Mouse (Mus musculus) kidney, adult 8-10 months (tissue): ENCODE data around the gene Gm47969.
"Not testable (repeated sequence)": the region's sequence is repeated elsewhere in the genome, so short reads cannot be mapped to it uniquely, and the experiment has no call there.

Source experiments
- DNase-seq, 2 experiments: peaks; one replicate each; pipeline ENCODE4 v3.0.0; 2022

Gm47969 gene

DNA sequence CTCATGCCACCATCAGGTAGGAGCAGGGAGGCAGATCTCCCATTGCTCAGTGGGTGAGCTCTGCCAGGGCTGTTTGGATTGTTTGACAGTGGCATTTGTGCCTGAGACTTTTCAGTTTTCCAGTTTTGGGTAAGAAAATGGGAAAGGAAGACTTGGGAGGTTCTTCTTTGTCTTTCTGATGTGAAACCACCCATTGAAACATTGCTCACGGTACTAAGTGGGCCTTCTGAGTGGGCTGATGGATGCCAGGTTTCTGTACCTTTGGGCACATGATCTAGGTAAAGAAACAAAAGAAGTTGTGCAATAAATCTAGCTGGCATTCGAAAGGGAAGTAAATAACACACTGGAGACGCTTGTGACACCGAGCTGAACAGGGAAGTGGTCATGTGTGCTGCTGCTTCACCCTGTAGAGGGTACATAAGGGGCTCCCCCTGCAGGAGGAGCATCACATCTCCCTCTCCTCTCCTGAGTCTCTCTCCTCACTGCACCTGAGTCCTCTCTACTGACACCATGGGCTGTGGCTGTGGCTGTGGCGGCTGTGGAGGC is at the start of gene Gm47969:
Gm47969 (plus strand) TSS at position 51 of the 546 bp plus-strand sequence.
- DNase-seq = no peak

DNA sequence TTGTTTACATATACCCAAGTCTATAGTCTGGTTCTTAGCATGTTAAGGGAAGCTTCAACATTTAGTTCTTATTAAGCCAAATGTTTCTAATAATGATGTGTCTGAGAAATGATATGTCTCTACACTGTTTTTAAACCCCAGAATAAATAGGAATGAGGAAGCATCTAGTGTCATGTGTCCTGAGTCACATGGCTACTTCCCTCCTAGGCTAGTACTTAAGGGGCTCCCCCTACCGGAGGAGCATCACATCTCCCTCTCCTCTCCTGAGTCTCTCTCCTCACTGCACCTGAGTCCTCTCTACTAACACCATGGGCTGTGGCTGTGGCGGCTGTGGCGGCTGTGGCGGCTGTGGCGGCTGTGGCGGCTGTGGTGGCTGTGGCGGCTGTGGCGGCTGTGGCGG is 44.4 kb upstream of the Gm47969 start, which contains the start of gene Gm47959:
Gm47959 (plus strand) TSS at position 243 of the 400 bp plus-strand sequence.
- DNase-seq = not testable (repeated sequence)

DNA sequence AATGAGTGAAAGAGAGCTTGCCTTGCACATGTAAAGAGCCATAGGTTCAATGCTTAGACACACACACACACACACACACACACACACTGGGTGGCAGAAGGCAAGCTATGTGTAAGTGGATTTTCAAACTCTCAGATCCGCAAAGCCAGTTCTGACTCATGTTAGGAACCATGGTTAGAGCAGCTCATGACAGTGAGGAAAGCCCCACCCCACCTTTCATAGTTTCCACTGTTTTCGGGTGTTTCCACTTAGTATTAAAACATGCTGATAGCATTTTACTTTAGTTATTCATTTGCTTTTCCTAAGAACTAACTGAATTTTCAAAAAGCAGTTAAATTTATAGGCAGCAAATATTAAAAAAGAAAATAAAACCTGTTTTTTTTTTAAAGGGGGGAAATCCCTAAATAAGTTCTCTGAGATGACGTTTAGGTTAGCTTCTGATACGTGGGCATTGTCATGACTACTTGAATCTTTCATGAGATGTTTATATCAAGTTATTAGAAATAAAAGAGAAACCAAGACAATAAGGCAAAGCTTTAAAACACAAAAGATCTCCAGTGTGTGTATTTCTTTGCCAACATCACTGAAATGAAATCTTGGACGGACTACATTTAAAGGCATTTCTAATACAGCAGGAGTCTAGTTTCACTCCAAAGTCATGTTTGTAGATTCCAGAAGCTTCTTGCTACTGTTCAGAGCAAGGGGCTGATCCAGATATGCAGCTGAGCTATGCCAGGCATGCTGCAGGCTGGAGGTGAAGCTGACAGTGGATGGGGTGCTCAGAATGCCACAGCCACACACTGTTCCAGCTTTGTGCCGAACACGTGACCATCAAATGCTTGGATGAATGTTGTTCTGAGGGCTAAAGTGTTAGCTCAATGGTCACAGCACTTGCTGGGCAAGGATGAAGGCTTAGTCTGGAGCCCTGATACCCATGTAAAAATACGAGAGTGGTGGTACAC is 38.2 kb upstream of the Gm47969 start:
- DNase-seq = no peak

DNA sequence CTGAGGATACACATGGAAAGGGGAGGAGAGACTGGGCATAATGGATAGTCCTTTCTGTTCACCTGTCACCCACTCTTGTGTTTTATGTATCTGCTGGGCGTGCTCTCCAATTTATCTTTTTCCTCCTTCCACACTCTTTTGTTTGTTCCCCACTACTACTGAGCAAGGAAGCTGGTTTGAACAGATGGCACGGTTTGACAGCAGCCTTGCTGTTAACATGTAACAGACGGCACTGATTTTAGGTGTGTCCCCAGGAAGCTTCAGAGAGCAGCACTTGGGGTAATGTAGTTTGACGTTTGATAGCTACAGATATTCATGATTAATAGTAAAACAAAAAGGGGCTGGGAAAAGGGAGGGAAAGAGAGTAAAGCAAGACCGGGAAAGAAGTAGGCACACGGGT is 37.3 kb upstream of the Gm47969 start:
- DNase-seq = no peak

DNA sequence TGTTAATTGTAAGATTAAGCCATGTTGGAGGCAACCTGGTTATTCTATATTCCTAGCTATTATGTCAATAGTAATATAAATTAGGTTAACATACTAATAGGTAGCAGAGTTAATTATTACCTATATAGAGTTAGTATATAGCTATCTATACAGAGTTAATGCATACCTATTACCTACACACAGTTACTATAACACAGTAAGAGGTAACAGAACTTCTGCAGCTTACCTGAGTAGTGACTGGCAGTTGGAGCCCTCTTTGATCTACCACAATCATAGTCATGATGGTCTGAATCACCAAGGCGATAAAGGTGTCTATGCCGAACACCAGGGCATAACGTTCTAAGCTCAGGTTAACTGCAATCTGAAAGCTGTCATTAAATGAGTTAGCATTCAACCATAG is 30.3 kb upstream of the Gm47969 start:
- no peak for DNase-seq

DNA sequence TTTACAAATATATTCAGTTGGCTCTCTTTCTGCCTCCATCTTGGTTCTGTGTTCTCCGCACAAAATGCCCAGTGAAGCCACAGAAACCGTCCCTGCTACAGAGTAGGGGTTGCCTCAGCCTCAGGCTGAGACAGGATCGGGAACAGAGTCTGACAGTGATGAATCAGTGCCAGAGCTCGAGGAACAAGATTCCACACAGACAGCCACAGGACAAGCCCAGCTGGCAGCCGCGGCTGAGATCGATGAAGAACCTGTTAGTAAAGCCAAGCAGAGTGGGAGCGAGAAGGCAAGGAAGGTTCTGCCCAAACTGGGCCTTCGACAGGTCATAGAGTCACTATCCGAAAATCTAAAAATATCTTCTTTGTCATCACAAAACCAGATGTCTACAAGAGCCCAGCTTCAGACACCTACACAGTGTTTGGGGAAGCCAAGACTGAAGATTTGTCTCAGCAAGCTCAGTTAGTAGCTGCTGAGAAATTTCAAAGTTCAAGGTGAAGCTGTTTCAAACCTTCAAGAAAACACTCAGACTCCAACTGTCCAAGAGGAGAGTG is 29.3 kb upstream of the Gm47969 start:
- peak in 1 of 2 experiments; percentile 29 for DNase-seq

DNA sequence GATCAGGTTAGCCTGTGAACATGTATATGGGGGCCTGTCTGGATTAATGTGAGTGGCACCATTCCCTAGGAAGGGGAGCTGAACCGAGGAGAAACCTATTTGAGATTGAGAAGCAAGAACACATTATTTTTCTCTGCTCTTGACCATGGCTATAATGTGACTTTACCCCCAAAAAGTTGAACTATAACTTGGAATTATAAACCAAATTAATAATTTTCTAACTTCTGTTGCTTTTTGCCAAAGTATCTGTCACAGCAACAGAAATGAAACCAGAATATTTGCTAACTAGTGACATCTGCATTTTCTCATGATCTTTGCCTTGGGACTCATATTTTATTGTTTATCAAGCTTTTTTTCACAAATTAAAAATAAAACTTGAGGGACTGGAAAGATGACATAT is 28.2 kb upstream of the Gm47969 start:
- DNase-seq = peak; percentile 13 to 27

DNA sequence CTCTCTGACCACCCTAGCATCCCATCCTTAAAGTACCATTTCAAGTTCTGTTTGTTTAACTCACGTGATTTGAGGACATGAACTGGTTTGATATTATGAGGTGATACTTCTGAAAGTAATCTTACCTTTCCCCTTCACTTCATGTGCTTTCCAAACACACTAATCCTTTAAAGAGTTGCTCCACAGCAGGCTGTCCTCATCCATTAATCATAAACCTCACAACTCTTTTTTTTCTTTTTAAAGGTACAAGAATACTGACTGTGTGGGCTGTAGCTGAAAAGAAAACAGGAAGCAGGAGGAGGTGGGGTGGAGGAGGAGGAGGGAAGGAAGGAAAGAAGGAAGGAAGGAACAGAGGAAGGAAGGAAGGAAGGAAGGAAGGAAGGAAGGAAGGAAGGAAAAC is 12.8 kb upstream of the Gm47969 start:
- DNase-seq = peak in 1 of 2 experiments; percentile 6

DNA sequence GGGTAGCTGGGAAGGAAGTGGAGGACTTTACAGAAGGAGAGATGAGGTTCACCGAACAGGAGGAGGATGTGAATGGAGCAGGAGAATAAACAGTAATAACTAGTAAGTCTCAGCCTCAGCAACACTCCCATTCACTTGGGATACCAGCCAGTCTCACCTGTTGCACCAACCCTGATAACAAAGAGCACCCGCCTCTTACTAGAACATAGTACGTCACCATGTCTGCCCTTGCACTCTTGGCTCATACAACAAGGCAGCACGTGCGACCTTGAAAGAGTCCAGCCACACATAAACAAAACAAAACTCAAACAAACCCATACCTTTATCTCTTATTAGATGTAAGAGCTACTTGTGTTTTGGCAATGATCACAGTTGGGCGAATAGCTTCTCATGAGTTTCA is 12.2 kb upstream of the Gm47969 start:
- DNase-seq = no peak

GRCm38 (mm10) chr1:83034509-83034908 is 10.2 kb upstream of the Gm47969 start:
- no peak for DNase-seq

GRCm38 (mm10) chr1:83036892-83037667 is 7.7 kb upstream of the Gm47969 start:
- DNase-seq = no peak

DNA sequence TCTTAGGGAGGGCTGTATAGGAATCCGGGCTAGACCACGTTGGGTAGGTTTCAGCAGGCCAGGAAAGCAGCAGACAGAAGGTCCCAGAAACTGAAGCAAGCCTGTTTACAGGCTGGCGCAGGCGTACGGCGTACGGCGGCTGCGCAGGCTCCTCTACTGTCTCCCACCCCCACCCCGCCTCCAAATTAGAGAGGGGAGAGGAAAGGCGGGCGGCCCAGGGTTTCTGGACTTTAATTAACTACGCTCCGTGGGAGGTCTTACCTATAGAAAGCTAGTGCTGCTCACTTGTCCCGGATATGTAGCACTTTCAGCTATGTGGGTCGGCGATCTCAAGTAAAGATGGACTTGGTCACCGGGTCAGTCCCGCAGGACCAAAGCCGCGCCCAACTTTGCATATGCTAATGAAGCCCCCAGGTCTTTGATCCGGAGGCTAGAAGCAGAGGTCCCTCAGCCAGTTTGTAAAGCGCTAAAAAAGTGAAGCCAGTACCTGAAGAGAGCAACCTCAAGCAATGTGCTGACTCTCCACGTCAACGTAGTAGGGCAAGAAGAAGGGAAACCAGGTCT is 6.5 kb upstream of the Gm47969 start, which contains the start of gene Slc19a3:
Slc19a3 (minus strand) TSS at position 340 of the 564 bp plus-strand sequence.
- peak; percentile 32 to 49 for DNase-seq

- DNase-seq = no peak
These were observed 5.7 kb upstream of the Gm47969 start for GRCm38 (mm10) chr1:83039080-83039479.

DNA sequence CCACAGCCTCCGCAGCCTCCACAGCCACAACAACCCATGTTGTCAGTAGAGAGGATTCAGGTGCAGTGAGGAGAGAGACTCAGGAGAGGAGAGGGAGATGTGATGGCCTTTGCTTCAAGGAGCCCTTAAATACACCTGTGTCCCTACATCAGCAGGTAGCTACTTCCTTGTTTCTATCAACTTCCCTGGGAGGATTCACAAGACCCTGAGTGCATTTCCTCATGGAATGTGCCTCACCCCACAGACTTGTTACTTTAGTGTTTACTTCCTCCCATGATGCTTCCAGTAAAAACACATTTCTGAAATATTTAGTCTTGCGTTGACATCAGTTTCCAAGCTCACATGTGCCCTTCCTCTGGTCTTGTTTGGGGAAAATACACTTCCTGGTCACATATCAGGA is 2.4 kb upstream of the Gm47969 start, which contains the start of gene Krtap28-10:
Krtap28-10 (minus strand) TSS at position 101 of the 400 bp plus-strand sequence.
- DNase-seq = no peak

DNA sequence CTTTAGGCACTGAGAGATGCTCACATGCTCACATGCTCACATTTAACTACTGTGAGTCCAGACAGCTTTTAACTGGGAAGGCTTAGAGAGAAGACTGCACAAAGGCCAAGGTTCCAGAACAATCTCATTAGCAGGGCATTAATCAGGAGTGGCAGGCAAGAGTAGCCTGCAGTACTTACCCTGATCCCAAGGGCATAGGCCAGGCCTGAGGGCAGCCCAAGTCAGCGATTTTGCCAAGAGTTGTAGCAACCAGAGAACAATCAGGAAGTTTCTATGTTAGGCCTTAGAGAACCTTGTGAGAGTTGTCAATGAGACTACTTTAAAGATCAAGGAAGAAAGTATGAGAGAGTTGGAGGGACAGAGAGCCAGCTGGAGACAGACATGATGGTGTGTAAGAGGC is 13.7 kb downstream of the Gm47969 start:
- peak; percentile 37 to 47 for DNase-seq

- DNase-seq = no peak
These were observed 14.5 kb downstream of the Gm47969 start, which contains the start of gene A030005K14Rik for GRCm38 (mm10) chr1:83059278-83059677. TSS of gene A030005K14Rik (minus strand) at chr1:83059378.

DNA sequence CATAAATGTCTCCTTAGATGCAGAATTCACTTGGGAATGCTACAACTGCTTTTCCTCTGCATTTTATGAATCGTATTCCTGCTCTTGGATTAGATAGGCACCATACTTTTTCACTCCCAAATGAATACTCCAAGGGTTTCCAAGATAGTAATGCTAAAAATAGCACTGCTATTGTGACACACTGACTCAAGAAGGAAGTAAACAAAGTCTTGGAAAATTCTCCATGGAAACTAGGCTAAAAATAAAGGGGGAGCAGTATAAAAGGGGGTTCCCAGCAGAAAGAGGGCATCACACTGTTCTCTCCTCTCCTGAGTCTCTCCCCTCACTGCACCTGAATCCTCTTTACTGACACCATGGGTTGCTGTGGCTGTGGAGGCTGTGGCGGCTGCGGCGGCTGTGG is 15.9 kb downstream of the Gm47969 start, which contains the start of gene Krtap28-13:
Krtap28-13 (plus strand) TSS at position 288 of the 400 bp plus-strand sequence.
- no peak for DNase-seq

- DNase-seq = peak in 1 of 2 experiments; percentile 4
These were observed 20.1 kb downstream of the Gm47969 start for GRCm38 (mm10) chr1:83064851-83065250.

- DNase-seq = no peak
These were observed 21.8 kb downstream of the Gm47969 start for GRCm38 (mm10) chr1:83066577-83066976.

- no peak for DNase-seq
These were observed 22.5 kb downstream of the Gm47969 start for GRCm38 (mm10) chr1:83067205-83067604.

- no peak for DNase-seq
These were observed 30.9 kb downstream of the Gm47969 start for GRCm38 (mm10) chr1:83075526-83076189.
